Mouse (Mus musculus) right cerebral cortex, postnatal 36 days (tissue): ENCODE measurements around the gene Slc25a39.
A peak's percentile ranks its signal among the peaks of the same experiment; 100 is the strongest.

Experiments
- DNase-seq, 2 experiments: peaks; one replicate each; pipeline ENCODE4 v3.0.0; 2022; ENCODE audit warnings: low spot score in 2 of 2, mixed read lengths in 1 of 2

Gene Slc25a39

DNA sequence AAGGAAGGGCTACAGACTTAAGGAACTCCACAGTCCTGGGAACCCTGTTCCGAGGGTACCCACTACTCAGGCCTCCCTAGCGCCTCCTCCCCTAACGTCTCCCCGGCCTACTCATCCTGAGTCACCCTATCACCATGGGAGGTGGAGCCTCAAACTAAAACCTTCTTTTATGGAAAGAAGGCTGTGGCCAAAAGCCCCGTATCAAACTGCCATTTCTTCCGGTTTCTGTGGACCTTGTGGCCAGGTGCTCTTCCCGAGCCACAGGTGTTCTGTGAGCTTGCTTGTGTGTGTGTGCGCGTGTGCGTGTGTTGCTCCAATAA is 28.7 kb upstream of the Slc25a39 start:
- no peak for DNase-seq

DNA sequence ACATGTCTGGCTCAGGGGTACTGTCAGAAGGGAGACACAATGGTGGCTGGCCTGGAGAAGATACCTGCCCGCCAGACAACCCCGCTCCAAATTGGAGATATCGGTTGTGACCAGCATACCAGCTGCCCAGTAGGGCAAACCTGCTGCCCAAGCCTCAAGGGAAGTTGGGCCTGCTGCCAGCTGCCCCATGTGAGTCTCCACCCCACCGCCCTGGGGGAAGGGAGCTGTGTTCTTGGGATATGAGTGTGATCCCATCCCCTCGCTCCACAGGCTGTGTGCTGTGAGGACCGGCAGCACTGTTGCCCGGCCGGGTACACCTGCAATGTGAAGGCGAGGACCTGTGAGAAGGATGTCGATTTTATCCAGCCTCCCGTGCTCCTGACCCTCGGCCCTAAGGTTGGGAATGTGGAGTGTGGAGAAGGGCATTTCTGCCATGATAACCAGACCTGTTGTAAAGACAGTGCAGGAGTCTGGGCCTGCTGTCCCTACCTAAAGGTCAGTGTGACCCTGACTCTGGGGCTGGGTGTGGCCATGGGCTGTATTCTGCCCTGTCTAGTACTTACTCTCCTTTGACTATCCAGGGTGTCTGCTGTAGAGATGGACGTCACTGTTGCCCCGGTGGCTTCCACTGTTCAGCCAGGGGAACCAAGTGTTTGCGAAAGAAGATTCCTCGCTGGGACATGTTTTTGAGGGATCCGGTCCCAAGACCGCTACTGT is 28.2 kb upstream of the Slc25a39 start:
- no peak for DNase-seq

DNA sequence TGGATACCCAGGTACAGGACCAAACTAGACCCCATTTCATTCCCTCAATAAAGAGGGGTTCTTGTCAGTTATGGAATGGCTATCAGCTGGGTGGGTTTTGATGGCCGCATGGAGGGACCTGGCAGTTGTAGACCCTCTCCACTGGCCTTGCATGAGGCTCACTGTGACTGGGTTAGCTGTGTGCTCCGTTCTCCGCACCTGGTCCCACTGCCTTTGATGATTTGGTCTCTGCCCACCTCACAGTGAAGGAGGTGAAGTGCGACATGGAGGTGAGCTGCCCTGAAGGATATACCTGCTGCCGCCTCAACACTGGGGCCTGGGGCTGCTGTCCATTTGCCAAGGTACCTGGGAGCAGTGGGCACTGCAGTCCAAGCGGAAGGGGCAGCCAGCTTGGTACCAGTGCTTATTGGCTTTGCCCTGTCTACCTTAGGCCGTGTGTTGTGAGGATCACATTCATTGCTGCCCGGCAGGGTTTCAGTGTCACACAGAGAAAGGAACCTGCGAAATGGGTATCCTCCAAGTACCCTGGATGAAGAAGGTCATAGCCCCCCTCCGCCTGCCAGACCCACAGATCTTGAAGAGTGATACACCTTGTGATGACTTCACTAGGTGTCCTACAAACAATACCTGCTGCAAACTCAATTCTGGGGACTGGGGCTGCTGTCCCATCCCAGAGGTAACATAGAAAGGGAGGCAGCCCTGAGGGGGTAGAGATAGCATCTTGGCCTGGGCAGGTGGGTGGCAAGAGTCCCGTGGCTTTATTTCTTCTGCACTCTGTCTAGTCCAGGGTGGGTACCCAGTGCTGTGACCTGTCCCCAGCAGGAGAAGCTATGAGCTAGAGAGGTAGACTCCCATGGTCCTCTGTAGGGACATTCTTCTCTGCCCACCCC is 27.3 kb upstream of the Slc25a39 start:
- no peak for DNase-seq

DNA sequence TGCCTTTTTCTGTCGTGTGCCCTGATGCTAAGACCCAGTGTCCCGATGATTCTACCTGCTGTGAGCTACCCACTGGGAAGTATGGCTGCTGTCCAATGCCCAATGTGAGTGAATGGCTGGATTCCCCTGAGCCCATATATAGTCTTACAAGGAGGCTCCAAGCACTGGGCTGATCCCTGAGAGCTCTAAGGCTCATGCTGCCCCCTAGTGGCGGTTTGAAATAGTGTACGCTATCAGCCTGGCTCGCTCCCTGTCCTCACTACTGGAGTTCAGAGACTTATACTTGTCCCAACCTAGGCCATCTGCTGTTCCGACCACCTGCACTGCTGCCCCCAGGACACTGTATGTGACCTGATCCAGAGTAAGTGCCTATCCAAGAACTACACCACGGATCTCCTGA is 26.7 kb upstream of the Slc25a39 start:
- peak; percentile 81 to 83 for DNase-seq

DNA sequence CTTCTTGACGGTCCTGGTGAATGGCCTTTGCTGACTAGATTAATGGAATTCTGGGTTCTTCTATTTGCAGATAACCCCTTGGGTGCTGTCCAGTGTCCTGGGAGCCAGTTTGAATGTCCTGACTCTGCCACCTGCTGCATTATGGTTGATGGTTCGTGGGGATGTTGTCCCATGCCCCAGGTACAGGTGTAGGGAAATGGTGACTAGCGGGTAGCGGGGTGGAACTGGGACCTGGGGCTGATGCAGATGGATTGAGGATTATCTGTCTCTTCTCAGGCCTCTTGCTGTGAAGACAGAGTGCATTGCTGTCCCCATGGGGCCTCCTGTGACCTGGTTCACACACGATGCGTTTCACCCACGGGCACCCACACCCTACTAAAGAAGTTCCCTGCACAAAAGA is 26.1 kb upstream of the Slc25a39 start:
- DNase-seq, result no peak

DNA sequence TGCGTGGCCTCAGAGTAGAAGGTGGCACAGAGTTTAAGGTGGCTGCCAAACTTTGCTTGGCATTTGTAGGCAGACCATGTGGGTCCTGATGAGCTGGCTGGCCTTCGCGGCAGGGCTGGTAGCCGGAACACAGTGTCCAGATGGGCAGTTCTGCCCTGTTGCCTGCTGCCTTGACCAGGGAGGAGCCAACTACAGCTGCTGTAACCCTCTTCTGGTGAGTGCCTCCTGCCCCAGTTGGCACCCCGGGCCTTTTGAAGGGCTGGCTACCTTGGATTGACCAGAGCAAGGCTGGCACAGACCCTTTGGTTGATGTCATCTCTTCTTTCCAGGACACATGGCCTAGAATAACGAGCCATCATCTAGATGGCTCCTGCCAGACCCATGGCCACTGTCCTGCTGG is 25.1 kb upstream of the Slc25a39 start:
- DNase-seq, result no peak

DNA sequence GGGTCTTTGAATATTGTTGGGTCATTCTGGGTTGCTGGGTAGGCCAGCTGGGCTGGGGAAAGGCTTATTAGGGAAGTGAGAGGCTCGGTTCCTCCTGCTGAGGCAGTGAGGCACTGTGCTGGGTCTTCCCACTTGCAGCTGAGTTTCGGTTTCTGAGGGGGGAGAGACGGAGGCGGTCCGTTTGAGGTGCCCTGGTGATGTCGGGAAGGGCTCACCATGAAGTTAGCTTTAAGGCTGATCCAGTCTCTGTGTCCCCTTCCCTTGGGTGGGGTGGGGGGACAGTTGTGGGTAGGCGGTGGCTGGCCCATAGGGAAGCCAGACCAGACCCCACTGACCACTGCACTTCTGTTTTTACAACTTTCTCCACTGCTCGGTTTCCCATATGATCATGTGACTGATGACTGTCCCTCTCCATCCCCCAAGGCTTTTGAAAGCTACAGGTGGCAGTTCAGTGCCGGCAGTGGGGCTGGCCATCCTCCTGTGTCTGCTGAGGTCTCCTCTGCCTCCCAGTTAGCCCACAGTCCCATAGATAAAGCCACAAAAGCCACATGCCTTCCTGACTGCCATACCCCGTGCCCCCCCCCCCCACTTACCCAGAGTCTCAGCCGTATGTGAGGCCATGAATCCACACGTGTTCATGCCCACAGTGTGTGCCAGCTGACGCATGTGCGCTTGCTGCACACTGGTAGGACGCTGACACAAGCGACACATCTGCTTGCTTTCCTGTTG is 24.5 kb upstream of the Slc25a39 start:
- no peak for DNase-seq

DNA sequence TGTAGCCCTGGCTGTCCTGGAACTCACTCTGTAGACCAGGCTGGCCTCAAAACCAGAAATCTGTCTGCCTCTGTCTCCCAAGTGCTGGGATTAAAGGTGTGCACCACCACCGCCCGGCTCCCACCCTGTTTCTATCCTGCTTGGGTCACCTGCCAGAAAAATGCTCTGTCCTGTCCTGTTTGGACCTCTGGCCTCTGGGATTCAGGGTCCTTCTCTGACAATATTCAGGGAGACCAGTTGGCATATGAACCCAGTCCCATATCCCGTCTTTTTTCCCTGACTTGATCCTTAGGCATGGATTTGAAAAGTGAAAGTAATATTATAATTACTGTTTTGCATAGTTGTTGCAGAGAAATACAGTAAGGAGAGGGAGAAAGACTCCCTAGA is 24.0 kb upstream of the Slc25a39 start:
- no peak for DNase-seq

DNA sequence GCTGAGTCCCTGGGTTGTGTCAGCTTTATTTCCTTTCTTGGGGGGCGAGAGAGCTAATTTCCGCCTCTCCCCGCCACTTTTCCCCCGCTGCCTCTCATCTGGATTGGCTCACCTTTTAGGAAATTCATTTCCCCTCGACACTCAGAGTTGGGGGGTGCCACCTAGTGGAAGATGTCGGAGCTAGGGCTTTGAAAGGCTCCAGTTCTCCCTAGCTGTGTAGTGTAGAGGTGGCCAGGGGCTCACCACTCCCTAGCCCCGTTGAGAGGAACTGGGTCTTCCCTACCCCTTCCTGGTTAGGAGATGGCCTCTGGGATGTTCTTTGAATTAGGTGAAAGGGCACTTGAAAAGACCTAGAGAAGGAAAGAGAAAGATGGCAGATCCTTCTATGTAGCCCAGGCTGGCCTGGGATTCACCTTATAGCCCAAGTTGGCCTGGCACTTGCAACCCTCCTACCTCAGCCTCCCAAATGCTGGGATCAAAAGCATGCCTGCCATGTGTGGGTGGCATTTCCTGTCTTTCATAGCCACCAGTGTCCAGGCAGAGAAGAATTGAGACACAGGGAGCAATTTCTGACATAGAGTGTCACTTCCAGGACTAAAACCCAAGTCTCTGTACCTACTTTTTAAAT is 23.4 kb upstream of the Slc25a39 start:
- peak in 1 of 2 experiments; percentile 63 for DNase-seq

DNA sequence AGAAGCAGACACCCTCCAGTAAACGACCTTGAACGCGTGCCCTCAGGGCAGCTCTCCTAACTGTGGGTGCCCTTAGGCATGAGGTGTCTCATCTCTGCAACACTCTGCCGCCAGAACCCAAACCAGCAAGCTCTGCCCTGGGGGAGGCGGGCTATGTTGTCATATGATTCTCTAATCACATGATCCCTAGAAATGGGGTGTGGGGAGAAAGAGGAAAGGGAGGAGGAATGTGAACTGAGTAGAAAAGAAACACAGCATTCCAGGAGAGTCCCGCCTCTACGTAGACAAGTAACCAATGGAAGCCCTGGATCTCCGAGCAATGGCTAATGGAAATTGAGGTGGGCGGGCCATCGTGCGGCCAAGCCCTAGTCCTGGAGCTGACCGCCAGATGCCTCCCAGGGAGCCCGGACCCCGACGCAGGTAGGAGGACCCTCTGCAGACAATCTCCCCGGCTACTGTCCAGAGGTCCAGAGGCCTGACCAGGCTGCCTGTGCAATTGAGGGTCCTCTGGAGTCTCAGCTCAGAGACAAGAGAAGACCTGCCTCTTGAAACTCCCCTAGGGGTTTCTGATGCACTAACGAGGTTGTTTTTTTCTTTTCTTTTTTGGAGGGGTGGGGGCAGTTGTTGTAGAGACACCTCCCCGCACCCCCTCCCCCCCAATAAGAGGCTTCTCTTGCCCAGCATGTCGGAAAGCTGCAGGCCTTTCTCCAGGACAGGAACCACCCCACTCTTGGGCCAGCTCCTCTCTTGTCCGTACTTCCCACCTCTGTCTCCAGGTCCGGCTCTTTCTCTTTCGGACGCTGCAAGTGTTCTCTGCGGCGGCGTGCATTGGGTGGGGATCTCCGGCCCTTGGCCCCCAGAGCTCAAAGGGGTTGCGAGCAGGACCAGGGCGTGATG is 22.6 kb upstream of the Slc25a39 start, which contains the start of gene Grn:
Gene Grn (plus strand): TSS at position 195 of the 897 bp plus-strand sequence.
- DNase-seq, result peak; percentile 90 to 96

DNA sequence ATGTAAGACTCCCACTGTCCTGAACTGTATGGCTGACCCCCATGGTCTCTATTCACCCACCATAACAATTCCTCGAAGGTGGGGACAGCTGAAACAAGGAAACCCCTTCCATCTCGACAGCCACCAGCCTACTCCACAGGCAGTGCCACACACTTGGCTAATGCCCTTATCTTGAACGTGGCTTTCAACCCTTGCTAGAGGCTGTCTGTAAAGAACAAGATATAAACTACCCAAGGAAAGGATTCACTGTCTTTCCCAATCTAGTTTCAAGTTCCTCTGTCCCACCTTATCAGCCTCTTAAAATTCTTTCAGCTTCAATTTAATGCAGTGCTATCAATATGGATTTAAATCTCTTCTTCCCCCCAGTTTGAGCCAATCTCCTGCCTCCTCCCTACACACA is 21.8 kb upstream of the Slc25a39 start:
- no peak for DNase-seq

DNA sequence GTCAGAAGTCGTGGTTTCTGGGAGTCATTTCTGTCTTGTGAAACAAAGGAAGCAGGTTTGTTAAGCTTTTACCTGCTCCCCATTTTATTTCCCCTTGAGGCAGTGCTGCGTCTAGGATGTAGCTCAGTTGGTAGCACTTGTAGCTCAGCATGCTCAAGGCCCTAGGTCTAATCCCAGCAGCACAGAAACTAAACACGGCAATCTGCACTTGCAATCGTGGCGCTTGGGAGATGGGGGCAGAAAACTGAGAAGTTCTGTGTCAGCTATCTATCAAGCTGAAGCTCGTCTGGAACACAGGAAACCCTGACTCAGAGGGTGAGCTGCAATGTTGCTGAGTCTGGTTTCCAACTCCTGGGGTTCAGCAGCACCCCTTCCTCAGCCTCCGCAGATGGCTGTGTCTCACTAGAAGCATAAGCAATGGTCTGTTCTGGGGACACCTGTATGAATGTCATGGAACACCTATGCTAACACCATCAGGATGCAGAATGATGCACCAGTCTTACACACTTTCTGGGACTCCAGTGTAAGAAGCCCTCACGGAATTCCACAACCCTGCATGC is 21.3 kb upstream of the Slc25a39 start:
- DNase-seq, result no peak

DNA sequence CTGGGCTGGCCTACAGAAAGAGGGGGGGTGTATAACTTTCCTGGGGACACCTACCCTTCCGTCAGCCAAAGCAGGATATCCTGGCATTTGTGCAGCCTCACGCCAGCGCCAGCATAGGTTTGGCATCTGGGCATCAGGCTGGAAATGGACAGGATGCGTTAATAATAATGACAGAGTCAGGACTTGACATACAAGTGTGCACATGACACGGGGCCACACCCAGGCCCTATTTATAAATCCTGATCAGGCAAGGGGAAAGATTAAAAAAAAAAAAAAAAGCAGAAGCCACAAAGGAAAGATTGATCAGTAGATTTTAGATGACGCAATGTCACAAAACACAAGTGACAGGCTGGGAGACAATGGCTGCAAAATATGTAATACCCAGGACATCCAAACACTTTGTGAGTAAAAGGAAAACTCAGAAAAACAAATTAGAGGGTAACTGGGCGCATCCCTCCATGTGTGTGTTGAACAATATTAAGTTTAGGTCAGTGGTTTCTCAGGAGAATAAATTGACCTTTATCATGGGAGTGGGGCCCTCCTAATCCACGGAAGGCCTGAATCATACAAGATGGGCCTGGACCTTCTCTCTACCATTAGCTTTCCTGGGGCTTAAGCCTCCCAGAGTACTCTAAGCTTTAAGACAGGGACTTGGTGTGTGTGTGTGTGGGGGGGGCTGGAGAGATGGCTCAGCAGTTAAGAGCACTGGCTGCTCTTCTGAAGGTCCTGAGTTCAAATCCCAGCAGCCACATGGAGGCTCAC is 18.0 kb upstream of the Slc25a39 start:
- no peak for DNase-seq

DNA sequence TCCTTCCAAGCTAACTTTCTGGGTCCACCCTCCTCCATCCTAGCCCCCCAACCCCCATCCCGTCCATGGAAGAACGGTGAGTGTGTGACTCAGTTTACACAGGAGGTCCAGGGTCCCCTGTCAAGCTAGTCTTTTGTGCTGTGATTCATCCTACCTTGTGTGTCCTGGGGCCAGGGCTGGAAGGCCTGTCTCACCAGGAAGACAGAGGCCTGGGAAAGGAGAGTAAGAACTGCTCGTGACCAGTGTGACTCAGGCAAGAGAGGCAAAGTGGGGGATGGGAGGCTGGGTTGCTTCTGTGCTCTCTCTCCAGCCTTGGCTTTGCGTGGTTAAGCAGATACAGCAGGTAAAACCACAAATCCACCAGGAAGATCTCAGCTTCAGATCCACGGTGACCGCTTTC is 16.9 kb upstream of the Slc25a39 start:
- DNase-seq, result no peak

DNA sequence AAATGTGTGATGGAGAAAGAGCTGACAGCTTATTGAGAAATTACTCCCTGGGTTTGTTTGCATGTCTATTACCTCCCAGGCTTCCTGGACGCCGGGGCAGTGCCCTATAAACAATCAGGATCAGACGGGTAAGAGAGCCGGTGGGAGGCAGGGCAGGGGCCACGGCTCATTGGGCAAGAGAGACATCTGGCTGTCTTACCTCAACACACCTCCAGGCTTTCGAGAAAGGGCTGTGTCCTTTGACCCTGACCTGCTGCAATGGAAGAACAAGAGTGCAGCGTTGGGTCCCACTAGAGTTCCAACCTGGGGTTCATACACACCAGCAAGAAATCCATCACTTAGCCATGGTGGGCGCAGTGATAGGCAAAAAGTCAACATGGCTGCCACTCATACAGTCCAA is 13.8 kb upstream of the Slc25a39 start:
- DNase-seq, result no peak

DNA sequence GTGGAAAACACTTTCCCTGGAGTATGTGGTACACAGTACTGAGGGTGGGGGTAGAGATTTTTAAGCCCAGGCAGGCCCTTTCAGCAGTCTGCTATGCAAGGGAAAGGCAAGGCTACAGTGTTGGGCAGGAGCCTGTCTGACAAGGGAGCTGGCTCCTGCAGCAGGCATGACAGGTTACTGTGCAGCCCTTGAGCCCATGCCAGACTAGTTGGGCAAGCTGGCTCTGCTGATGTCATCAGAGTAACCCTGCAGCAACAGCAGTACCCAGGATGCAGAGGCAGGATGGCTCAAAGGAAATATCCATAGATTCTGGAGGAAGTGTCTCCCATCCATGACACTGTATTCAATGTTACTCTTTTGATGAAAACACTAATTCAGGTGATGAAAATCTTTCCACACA is 11.1 kb upstream of the Slc25a39 start:
- DNase-seq, result no peak

DNA sequence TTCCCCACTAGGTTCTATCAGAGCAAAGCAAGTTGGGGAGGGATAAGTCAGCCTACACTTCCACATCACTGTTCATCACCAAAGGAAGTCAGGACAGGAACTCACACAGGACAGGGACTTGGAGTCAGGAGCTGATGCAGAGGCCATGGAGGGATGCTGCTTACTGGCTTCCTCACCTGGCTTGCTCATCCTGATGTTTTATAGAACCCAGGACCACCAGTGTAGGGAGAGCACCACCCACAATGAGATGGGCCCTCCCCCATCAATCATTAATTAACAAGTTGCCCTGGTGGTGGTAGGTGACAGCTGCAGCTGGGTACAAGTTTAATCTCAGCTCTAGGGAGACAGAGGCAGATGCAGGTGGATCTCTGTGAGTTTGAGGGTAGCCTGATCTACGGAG is 9.4 kb upstream of the Slc25a39 start:
- DNase-seq, result no peak

DNA sequence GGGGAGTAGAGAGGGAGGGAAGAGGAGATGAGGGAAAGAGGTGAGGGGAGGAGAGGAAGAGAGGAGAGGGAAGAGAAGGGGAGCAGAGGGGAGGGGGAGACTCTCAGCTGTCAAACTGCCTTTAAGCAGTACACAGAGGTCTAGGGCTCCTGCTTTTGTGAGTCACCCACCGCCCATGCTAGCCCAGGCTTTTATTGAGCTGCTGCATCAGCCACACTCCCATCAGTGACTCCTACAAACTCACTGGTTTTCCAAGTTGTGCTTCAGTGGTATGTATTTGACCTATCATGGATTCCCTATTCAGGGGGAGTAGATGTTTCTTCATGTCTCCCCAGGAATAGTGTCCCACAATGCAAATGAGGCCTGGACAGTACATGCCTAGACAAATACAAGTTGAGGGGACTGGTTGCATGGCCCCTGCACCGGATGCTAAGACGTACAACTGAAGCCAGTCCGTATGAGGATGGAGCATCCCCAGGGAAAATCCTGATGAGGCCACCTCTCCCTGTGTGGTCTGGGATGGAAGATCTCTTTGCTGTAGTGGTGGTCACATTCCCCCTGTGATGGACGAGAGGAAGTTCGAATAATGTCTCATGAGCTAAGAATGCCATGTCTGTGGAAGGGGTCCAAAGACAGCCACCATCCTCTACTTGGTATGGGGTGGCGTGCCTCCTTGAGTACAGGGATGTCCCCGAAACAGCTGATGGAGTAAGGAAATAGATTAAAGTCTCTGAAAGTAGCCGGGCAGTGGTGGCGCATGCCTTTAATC is 7.5 kb upstream of the Slc25a39 start:
- no peak for DNase-seq

DNA sequence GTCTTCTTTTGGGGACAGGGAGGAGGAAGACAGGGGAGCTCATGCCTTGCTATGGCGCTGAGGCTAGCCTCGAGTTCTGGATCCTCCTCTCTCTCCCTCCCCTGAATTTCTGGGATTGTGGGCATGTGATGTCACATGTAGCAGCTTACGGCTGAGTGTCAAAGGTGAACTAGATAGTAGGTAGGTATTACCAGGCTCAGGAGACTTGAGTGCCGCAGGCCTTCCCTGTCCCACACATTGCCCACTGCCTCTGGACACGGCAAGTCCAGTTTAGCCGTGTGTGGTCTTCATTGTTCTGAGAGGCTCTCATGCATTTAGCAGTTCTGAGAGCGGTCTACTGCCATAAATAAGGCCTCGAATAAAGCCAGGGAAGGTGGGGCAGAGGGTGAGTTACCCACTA is 5.3 kb upstream of the Slc25a39 start:
- DNase-seq, result no peak
